Mouse (Mus musculus) olfactory bulb, adult 2 months (tissue): ENCODE measurements around the gene Rhbdl2.

Source experiments
- CTCF ChIP-seq: fragments of 200-500 bp; IDR thresholded peaks from 2 replicates; pipeline ENCODE4 v1.5.1; 2012; ENCODE audit warnings: low read depth, mild to moderate bottlenecking, low read length, moderate library complexity; ENCODE audit not compliant: insufficient read depth
- POLR2A ChIP-seq: fragments of 200-500 bp; IDR thresholded peaks from 2 replicates; pipeline ENCODE4 v1.6.1; 2012; ENCODE audit warnings: mild to moderate bottlenecking, low read depth, low read length, moderate library complexity; ENCODE audit not compliant: insufficient read depth

DNA sequence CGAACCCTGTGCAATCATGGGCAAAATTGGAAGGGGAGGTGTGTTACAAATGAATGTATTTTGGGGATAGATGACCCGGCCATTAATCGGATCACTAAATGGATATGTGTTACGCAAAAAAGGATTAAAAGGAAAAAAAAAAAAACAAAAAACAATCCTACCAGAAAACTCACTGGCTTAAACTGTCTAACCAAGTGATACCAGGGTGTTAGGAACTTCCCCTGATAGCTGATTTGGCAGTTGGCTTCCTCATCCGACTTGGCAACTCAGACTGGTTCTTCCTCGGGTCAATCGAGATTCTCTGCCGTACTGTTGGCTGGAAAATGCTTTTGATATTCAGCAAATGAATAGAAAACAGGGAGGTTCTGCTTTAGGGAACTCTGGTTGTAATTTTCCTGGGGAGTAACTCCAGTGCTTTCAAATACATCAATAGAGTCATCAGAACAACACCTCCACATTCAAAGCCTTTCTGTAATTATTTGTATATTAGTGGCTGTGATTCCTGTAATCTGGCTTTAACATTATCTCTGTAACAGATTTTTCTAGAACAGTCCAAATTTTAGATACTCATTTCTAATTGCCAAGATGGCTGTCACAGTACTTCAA is 36.9 kb upstream of the Rhbdl2 start:
- TF ChIP-seq CTCF, result no peak
- TF ChIP-seq POLR2A, result no peak
